10 mouse cellular contexts compared by ENCODE assay signal in the genomic region with DNA sequence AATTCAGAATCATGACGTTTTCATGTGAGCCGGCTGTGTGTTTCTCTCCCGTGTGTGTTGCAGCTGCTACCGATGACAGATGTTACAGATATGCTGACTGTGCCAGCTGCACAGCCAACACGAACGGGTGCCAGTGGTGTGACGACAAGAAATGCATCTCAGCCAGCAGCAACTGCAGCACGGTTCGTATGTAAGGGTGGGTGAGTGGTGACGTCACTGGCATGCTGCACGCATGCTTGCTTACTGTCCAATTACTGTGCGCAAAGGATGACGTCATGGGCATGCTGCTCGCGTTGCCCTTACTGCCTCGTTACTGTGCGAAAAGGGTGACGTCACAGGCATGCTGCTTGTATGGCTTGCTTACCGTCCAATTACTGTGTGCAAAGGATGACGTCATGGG.
DNase-seq lines count a peak whose midpoint lies in the region; ATAC-seq and TF ChIP-seq lines count a peak whose summit lies in the region.
"Had no signal": no experiment of that assay in that cellular context is flagged by ENCODE, and none has a peak within 500 bp of the region (broad histone marks: within the 10 kb centered on the region; RNA-seq: fewer than 3 reads in every experiment).

No protein-coding gene starts in this region.

- no peak for DNase-seq in hindbrain, embryonic 14.5 days (ENCODE audit: low spot score)
- no peak for DNase-seq in hindbrain, embryonic 11.5 days (ENCODE audit: low spot score)
- DNase-seq in brain, adult 2 months (ENCODE audit: low read depth, low spot score) = peak; percentile 70
- peak; percentile 49 for DNase-seq in hindbrain, postnatal 0 days (ENCODE audit: low spot score)
- DNase-seq in right cerebral cortex, adult 18-20 months = peak; percentile 50
- DNase-seq in lung, postnatal 4 days = no peak
- no peak for DNase-seq in spleen, postnatal 4 days (ENCODE audit: low spot score in 2 of 2)
- no peak for DNase-seq in thymus, postnatal 0 days (ENCODE audit: low spot score)
- DNase-seq: heart, postnatal 10 days; liver, embryonic 13.5 days had no signal

- no peak overlapping the region; the same call in 1 of the 2 replicates for H3K27ac ChIP-seq in hindbrain, embryonic 14.5 days
- H3K27ac ChIP-seq in hindbrain, embryonic 11.5 days (ENCODE audit: low read depth, low read length) = no peak overlapping the region
- H3K27ac ChIP-seq in hindbrain, postnatal 0 days = 0 out of 2 replicates have a peak overlapping the region, but pooled peaks have one; percentile 2
- H3K27ac ChIP-seq: liver, embryonic 13.5 days had no signal

- WGBS in hindbrain, embryonic 14.5 days = 74% methylated on average over 20 of the region's 20 CpGs
- 91% methylated on average over 20 of the region's 20 CpGs for WGBS in hindbrain, embryonic 11.5 days
- WGBS in hindbrain, postnatal 0 days = 74% methylated on average over 20 of the region's 20 CpGs

- no peaks in the 10 kb centered on the region for H3K27me3 ChIP-seq in hindbrain, embryonic 14.5 days (ENCODE audit: control insufficient read depth, insufficient read depth, low read length)
- H3K27me3 ChIP-seq in hindbrain, embryonic 11.5 days (ENCODE audit: control insufficient read depth, insufficient read depth, low read length) = no peaks in the 10 kb centered on the region
- no peaks in the 10 kb centered on the region for H3K27me3 ChIP-seq in hindbrain, postnatal 0 days (ENCODE audit: insufficient read depth, low read length)
- H3K27me3 ChIP-seq: liver, embryonic 13.5 days had no signal

- H3K4me1 ChIP-seq in hindbrain, embryonic 14.5 days (replicated peaks; ENCODE audit: control insufficient read depth, insufficient read depth, low read length) = no peaks in the 10 kb centered on the region; the same call in 1 of the 2 replicates
- no peaks in the 10 kb centered on the region for H3K4me1 ChIP-seq in hindbrain, embryonic 11.5 days (replicated peaks; ENCODE audit: control insufficient read depth, insufficient read depth, low read length)
- no peaks in the 10 kb centered on the region for H3K4me1 ChIP-seq in hindbrain, postnatal 0 days (ENCODE audit: insufficient read depth, low read length)
- H3K4me1 ChIP-seq: liver, embryonic 13.5 days had no signal

- no peak overlapping the region for H3K4me3 ChIP-seq in hindbrain, embryonic 14.5 days (replicated peaks; ENCODE audit: low read length)
- H3K4me3 ChIP-seq in hindbrain, embryonic 11.5 days (ENCODE audit: low read depth, low read length) = no peak overlapping the region
- no peak overlapping the region for H3K4me3 ChIP-seq in hindbrain, postnatal 0 days (ENCODE audit: low read length)
- H3K4me3 ChIP-seq: liver, embryonic 13.5 days had no signal

- H3K36me3 ChIP-seq in hindbrain, embryonic 14.5 days (replicated peaks; ENCODE audit: control insufficient read depth, insufficient read depth) = 0 out of 2 replicates have a peak, but pooled peaks cover 4% of the 10 kb centered on the region
- H3K36me3 ChIP-seq in hindbrain, embryonic 11.5 days (ENCODE audit: control insufficient read depth, insufficient read depth, low read length) = no peaks in the 10 kb centered on the region
- H3K36me3 ChIP-seq in hindbrain, postnatal 0 days (ENCODE audit: insufficient read depth, low read length) = 0 out of 2 replicates have a peak, but pooled peaks cover 3% of the 10 kb centered on the region
- H3K36me3 ChIP-seq: liver, embryonic 13.5 days had no signal

- ATAC-seq in hindbrain, embryonic 14.5 days (ENCODE audit: low FRiP score) = 0 out of 2 replicates have a peak, but pooled peaks have one; percentile 43
- ATAC-seq in hindbrain, embryonic 11.5 days (ENCODE audit: low FRiP score) = no peak
- ATAC-seq in hindbrain, postnatal 0 days = peak; percentile 76

- no peak overlapping the region for H3K9ac ChIP-seq in hindbrain, embryonic 14.5 days
- H3K9ac ChIP-seq in hindbrain, embryonic 11.5 days (ENCODE audit: low read depth, low read length) = no peak overlapping the region
- H3K9ac ChIP-seq in hindbrain, postnatal 0 days (replicated peaks; ENCODE audit: low read length) = no peak overlapping the region
- H3K9ac ChIP-seq: liver, embryonic 13.5 days had no signal

- no peaks in the 10 kb centered on the region for H3K9me3 ChIP-seq in hindbrain, embryonic 14.5 days (ENCODE audit: control insufficient read depth, low read length)
- H3K9me3 ChIP-seq in hindbrain, embryonic 11.5 days (ENCODE audit: control insufficient read depth, low read length) = no peaks in the 10 kb centered on the region
- no peaks in the 10 kb centered on the region for H3K9me3 ChIP-seq in hindbrain, postnatal 0 days (ENCODE audit: low read length)
- H3K9me3 ChIP-seq: liver, embryonic 13.5 days had no signal

- no peak for TF ChIP-seq CTCF in hindbrain, postnatal 0 days (IDR thresholded peaks at IDR 0.05; ENCODE audit: low read depth)

- no peak overlapping the region for H3K4me2 ChIP-seq in hindbrain, embryonic 14.5 days (replicated peaks)
- no peak overlapping the region for H3K4me2 ChIP-seq in hindbrain, embryonic 11.5 days (replicated peaks; ENCODE audit: low read depth, low read length)
- H3K4me2 ChIP-seq in hindbrain, postnatal 0 days (ENCODE audit: low read depth, low read length) = no peak overlapping the region
- H3K4me2 ChIP-seq: liver, embryonic 13.5 days had no signal

Comparison
In these comparisons a context has a peak if more than half of its experiments do, and no peak if none do; other contexts are left out.
1. DNase-seq: peak in brain, adult 2 months (single experiment), hindbrain, postnatal 0 days (single experiment) and right cerebral cortex, adult 18-20 months (single experiment); none in hindbrain, embryonic 14.5 days (single experiment), hindbrain, embryonic 11.5 days (single experiment), lung, postnatal 4 days (0 of 2), spleen, postnatal 4 days (0 of 2) and thymus, postnatal 0 days (single experiment).